Mouse (Mus musculus) bone marrow, adult 2 months (tissue): ENCODE measurements at regions not wholly inside any gene's neighbourhood (a gene's known extent, or its start where the extent isn't known, plus 50 kb on each side); places are given as distances from the start of the nearest gene placed in this dataset.

Experiments
- H3K27ac ChIP-seq: fragments of 200-500 bp; 2 replicates; pipeline ENCODE4 v1.5.1; 2012; ENCODE audit warnings: low read depth, mild to moderate bottlenecking, control low read depth, inconsistent platforms, low read length; ENCODE audit not compliant: control insufficient read depth, poor library complexity, insufficient read depth
- H3K4me1 ChIP-seq: fragments of 200-500 bp; 2 replicates; pipeline ENCODE4 v1.6.1; 2011; ENCODE audit warnings: low read length; ENCODE audit not compliant: control insufficient read depth, insufficient read depth
- H3K4me3 ChIP-seq: fragments of 200-500 bp; replicated peaks from 2 replicates; pipeline ENCODE3; 2011; ENCODE audit warnings: mild to moderate bottlenecking, low read depth, low read length, control low read depth; ENCODE audit not compliant: control insufficient read depth
- CTCF ChIP-seq: fragments of 200-500 bp; IDR thresholded peaks from 2 replicates; pipeline ENCODE4 v1.5.1; 2011; ENCODE audit warnings: low read length, control low read depth; ENCODE audit not compliant: control insufficient read depth, insufficient read depth
- POLR2A ChIP-seq: fragments of 200-500 bp; IDR thresholded peaks from 2 replicates; pipeline ENCODE4 v1.6.1; 2011; ENCODE audit warnings: low read depth, mild to moderate bottlenecking, control low read depth, low read length, borderline replicate concordance; ENCODE audit not compliant: control insufficient read depth
- WGBS: fragments of 180-500 bp; shearing (Covaris S2); methylation state at CpG from one replicate; pipeline ENCODE4 v1.1.7; 2018; 5-methylcytosine and 5-hydroxymethylcytosine counted together

- TF ChIP-seq CTCF (no peak), POLR2A (no peak)
- WGBS = 59% methylated on average over 14 of the region's 14 CpGs
- no peak overlapping the region for H3K27ac ChIP-seq
- no peak overlapping the region for H3K4me3 ChIP-seq
- no peaks in the 10 kb centered on the region for H3K4me1 ChIP-seq
These were observed 75.8 kb downstream of the Rnd3 start for GRCm38 (mm10) chr2:51073040-51073594.

- no peak for TF ChIP-seq CTCF
- no peak for TF ChIP-seq POLR2A
- H3K4me1 ChIP-seq = no peaks in the 10 kb centered on the region
- 48% methylated on average over 6 of the region's 6 CpGs for WGBS
- no peak overlapping the region for H3K27ac ChIP-seq
- H3K4me3 ChIP-seq = no peak overlapping the region
These were observed 76.5 kb downstream of the Rnd3 start for GRCm38 (mm10) chr2:51072346-51072885.

GRCm38 (mm10) chr2:51070902-51071301, 78.0 kb downstream of the Rnd3 start:
- WGBS = 85% methylated on average over 2 of the region's 2 CpGs
- Histone ChIP-seq H3K4me3 (no peak overlapping the region), H3K27ac (no peak overlapping the region), H3K4me1 (no peaks in the 10 kb centered on the region)
- TF ChIP-seq POLR2A (no peak), CTCF (no peak)

- no peak overlapping the region for H3K4me3 ChIP-seq
- TF ChIP-seq CTCF = no peak
- no peak for TF ChIP-seq POLR2A
- H3K27ac ChIP-seq = no peak overlapping the region
- no peaks in the 10 kb centered on the region for H3K4me1 ChIP-seq
- WGBS = 91% methylated on average over 11 of the region's 11 CpGs
These were observed 82.5 kb downstream of the Rnd3 start for GRCm38 (mm10) chr2:51066423-51066831.

- Histone ChIP-seq H3K27ac (no peak overlapping the region), H3K4me1 (no peaks in the 10 kb centered on the region), H3K4me3 (no peak overlapping the region)
- WGBS = 80% methylated on average over 6 of the region's 6 CpGs
- TF ChIP-seq POLR2A = no peak
- no peak for TF ChIP-seq CTCF
These were observed 83.1 kb downstream of the Rnd3 start for GRCm38 (mm10) chr2:51065821-51066220.

- Histone ChIP-seq H3K4me1 (no peaks in the 10 kb centered on the region), H3K27ac (no peak overlapping the region), H3K4me3 (no peak overlapping the region)
- 87% methylated on average over 4 of the region's 4 CpGs for WGBS
- TF ChIP-seq CTCF (no peak), POLR2A (no peak)
These were observed 84.1 kb downstream of the Rnd3 start for GRCm38 (mm10) chr2:51064821-51065220.

- TF ChIP-seq POLR2A = no peak
- TF ChIP-seq CTCF = no peak
- H3K27ac ChIP-seq = no peak overlapping the region
These were observed 86.9 kb downstream of the Rnd3 start for GRCm38 (mm10) chr2:51062049-51062448.

GRCm38 (mm10) chr2:51058158-51058557, 90.8 kb downstream of the Rnd3 start:
- Histone ChIP-seq H3K27ac (no peak overlapping the region), H3K4me3 (no peak overlapping the region), H3K4me1 (no peaks in the 10 kb centered on the region)
- no peak for TF ChIP-seq CTCF
- TF ChIP-seq POLR2A = no peak
- 86% methylated on average over 4 of the region's 4 CpGs for WGBS

More at GRCm38 (mm10) chr2:51062049-51062448, 86.9 kb downstream of the Rnd3 start:
- Histone ChIP-seq H3K4me1 (no peaks in the 10 kb centered on the region), H3K4me3 (no peak overlapping the region)
- 84% methylated on average over 5 of the region's 5 CpGs for WGBS
